Mouse (Mus musculus) ZHBTc4 (cell line): ENCODE data around the gene Ano2.

ENCODE experiments used
- DNase-seq: peaks from one replicate; pipeline ENCODE4 v3.0.0-alpha.2; 2011; ENCODE audit warnings: low read depth, low spot score

Ano2 gene

GRCm38 (mm10) chr6:126053136-126053535 is 362.9 kb downstream of the Ano2 start:
- no peak for DNase-seq

- no peak for DNase-seq
Measured at GRCm38 (mm10) chr6:126057706-126058105, 367.5 kb downstream of the Ano2 start.

GRCm38 (mm10) chr6:126080531-126080930 is 390.3 kb downstream of the Ano2 start:
- DNase-seq: no peak

GRCm38 (mm10) chr6:126086321-126086950 is 396.2 kb downstream of the Ano2 start:
- DNase-seq: no peak

- DNase-seq: no peak
Measured at GRCm38 (mm10) chr6:126088489-126089265, 398.5 kb downstream of the Ano2 start.
